Mouse (Mus musculus): ENCODE data around the gene Stk33.

Gene Stk33

DNA sequence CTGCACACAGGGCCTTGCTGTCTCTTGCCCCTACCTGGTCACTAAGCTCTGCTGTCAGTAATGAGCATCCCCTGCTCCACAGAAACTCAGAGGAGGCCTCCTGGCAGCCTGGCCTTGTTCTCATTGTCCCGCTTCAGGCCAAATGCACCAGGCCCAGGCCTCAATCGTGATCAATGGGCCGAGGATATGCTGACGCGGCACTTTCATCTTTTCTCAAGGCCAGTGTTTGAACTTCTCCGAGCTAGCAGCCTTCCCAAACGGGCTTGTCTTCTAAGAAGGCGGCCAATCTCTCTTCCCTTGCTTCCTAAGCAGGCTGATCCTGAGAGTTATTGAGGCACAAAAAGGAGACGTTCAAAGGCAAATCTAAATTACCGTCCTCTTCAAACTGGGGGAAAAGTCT lies 200.2 kb downstream of the Stk33 start:
- DNase-seq (ENCODE audit: low spot score): no peak

DNA sequence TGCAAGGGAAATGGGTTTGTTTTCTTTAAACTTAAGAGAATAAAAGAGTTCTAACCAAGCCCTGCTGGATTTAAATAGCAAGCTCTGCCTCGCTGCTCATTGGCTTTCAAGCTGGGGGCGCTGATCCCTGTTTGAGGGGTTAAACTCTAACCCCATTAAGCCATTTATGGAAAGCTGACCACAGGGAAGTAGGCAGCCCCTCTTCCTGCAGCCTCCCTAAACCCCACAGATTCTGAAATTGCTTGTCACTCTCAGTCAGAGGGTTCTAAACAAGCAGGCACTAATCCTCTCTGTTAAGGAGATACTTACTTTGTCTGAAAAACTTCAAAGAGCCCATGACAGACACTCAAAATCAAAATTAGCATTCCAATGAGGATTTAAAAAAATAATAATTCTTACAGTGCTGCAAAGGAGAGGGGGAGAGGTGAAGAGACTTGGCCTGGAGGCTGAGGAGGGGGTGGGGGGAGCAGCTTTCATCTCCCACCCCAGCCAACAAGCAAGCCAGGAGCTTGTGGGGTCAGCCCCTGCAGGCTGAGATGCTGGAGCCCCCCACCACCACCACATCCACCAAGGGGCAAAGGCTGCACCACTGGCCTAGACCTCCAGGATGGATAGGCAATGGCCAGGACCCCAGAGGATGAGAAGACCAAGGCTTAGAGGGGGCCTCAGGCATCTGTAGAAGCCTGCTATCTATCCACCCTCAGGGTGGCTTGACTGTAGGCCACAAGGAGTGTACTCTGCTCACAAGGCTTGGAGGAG lies 203.8 kb downstream of the Stk33 start:
- no peak for DNase-seq (ENCODE audit: low spot score)

DNA sequence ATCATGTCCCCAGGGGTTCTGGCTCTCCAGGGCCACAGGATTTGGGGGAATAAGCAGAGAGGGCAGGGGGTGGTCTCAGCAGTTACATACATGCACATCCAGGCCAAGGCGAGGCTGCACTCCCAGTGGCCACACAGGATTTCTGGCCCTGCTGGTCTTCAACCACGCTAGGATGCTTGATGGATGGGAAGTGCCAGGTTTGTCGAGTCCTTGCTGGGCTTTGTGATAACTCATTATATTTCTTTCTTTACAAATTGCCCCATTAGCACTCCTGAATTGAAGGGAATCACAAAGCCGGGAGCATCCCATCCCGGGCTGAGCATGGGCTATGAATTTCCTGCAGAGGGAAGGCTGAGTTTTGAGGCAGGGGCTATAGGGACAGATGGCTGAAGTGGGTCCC lies 204.4 kb downstream of the Stk33 start:
- DNase-seq (ENCODE audit: low spot score): no peak

DNA sequence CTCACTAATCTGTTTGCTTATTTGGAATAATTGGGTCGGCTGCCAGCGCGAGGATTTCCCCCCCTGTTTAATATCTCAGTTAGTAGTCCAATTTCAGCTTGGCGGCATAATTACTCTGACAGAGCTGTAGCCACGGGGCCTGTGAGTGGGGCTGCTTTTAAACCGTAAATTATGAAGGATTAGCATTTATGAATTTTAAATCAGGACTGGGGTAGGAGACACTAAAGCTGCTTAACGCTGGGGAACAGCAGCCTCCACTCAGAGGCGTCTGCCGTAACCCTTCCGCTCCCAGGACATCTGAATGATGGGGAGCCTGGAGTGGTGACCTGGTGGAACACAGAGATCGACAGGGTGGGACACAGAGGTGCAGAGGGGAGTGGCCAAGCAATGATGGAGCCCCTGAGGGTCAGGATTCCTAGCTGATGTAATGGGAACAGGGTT lies 207.0 kb downstream of the Stk33 start:
- DNase-seq (ENCODE audit: low spot score): no peak

DNA sequence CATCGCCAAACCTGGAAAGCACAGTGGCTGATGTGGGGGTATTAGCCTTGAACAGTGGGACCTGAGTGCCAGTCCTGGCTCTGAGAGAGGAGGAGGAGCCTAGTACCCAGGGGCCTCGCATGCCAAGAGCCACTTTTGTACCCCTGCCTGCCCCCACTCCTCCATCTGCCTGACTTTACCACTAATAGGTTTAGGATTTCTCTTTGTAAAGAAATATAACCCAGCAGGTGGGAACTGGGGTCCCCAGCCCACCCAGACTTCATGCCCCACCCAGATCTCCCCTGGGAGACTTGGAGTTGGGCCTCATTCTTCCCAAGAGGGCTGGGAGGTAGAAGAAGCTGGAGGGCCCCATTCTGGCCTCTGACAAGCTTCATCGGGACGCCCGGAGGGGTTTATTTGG lies 207.6 kb downstream of the Stk33 start:
- no peak for DNase-seq (ENCODE audit: low spot score)

DNA sequence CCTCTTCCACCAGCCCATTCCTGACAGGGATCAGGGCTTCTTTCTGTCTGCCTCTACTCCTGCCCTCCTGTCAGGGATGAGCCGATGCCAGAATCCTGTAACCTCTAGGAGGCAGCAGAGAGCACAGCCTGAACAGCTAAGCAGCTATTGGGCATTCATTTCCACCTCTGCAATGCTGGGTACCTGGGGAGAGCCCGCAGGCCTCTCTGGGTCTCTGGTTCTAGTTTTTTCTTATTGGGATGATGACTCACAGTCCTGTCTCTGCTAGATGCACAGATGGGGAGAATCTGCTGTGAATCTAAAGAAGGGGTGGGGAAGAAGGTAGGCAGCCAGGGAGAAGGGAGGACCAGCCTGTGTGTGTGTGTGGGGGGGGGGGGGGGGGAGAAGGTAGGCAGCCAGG lies 208.1 kb downstream of the Stk33 start:
- peak; percentile 29 for DNase-seq (ENCODE audit: low spot score)
